Comparison of ENCODE assay signal across 17 mouse cellular contexts in genomic region chr10:75448806-75449420, GRCm38 (mm10). TPM values are rescaled to one million over a fixed set of nuclear protein-coding genes. Genes with fewer than 3 reads are reported as not detected.
DNase-seq lines count a peak whose midpoint lies in the region; ATAC-seq and TF ChIP-seq lines count a peak whose summit lies in the region.
"Had no signal": no experiment of that assay in that cellular context is flagged by ENCODE, and none has a peak within 500 bp of the region (broad histone marks: within the 10 kb centered on the region; RNA-seq: fewer than 3 reads in every experiment).

No protein-coding gene starts in this region.

- no peaks in the 10 kb centered on the region for H3K36me3 ChIP-seq in midbrain, embryonic 11.5 days (ENCODE audit: control insufficient read depth, insufficient read depth, low read length)
- H3K36me3 ChIP-seq in midbrain, embryonic 13.5 days: no peaks in the 10 kb centered on the region
- no peaks in the 10 kb centered on the region for H3K36me3 ChIP-seq in heart, embryonic 15.5 days
- no peaks in the 10 kb centered on the region for H3K36me3 ChIP-seq in stomach, postnatal 0 days (ENCODE audit: control insufficient read depth, insufficient read depth, low read length)
- H3K36me3 ChIP-seq: embryonic facial prominence, embryonic 15.5 days; liver, embryonic 13.5 days had no signal

- no peaks in the 10 kb centered on the region for H3K27me3 ChIP-seq in midbrain, embryonic 11.5 days (ENCODE audit: control insufficient read depth, insufficient read depth, low read length)
- H3K27me3 ChIP-seq in midbrain, embryonic 13.5 days: no peaks in the 10 kb centered on the region
- no peaks in the 10 kb centered on the region for H3K27me3 ChIP-seq in heart, embryonic 15.5 days
- H3K27me3 ChIP-seq in stomach, postnatal 0 days (ENCODE audit: control insufficient read depth, insufficient read depth, low read length): no peaks in the 10 kb centered on the region
- H3K27me3 ChIP-seq: embryonic facial prominence, embryonic 15.5 days had no signal

- no peak overlapping the region for H3K4me3 ChIP-seq in midbrain, embryonic 11.5 days (ENCODE audit: low read depth, low read length)
- no peak overlapping the region for H3K4me3 ChIP-seq in midbrain, embryonic 13.5 days (replicated peaks)
- H3K4me3 ChIP-seq in heart, embryonic 15.5 days: no peak overlapping the region
- no peak overlapping the region for H3K4me3 ChIP-seq in stomach, postnatal 0 days (ENCODE audit: low read depth, low read length)
- H3K4me3 ChIP-seq: embryonic facial prominence, embryonic 15.5 days; liver, embryonic 13.5 days had no signal

- ATAC-seq in midbrain, embryonic 11.5 days (ENCODE audit: low FRiP score): no peak
- no peak for ATAC-seq in midbrain, embryonic 13.5 days
- ATAC-seq in heart, embryonic 15.5 days (replicated peaks; ENCODE audit: insufficient number of reproducible peaks, insufficient read depth, low FRiP score, low read depth): no peak
- ATAC-seq in stomach, postnatal 0 days (ENCODE audit: low FRiP score, low TSS enrichment): peak; percentile 38; the same call in 1 of the 2 replicates
- ATAC-seq: hindbrain, postnatal 0 days had no signal

- H3K4me2 ChIP-seq in midbrain, embryonic 11.5 days: no peak overlapping the region
- H3K4me2 ChIP-seq in midbrain, embryonic 13.5 days (replicated peaks): no peak overlapping the region
- H3K4me2 ChIP-seq in heart, embryonic 15.5 days: no peak overlapping the region
- no peak overlapping the region for H3K4me2 ChIP-seq in stomach, postnatal 0 days (replicated peaks; ENCODE audit: low read depth)
- H3K4me2 ChIP-seq: embryonic facial prominence, embryonic 15.5 days; liver, embryonic 13.5 days; lung, embryonic 14.5 days had no signal

- TF ChIP-seq CTCF in stomach, postnatal 0 days (IDR thresholded peaks at IDR 0.05; ENCODE audit: low read depth): no peak

- H3K27ac ChIP-seq in midbrain, embryonic 11.5 days (ENCODE audit: low read depth, low read length): no peak overlapping the region
- no peak overlapping the region for H3K27ac ChIP-seq in midbrain, embryonic 13.5 days
- H3K27ac ChIP-seq in heart, embryonic 15.5 days: peak overlapping the region; percentile 94
- H3K27ac ChIP-seq in stomach, postnatal 0 days (replicated peaks): no peak overlapping the region
- H3K27ac ChIP-seq: embryonic facial prominence, embryonic 15.5 days; hindbrain, postnatal 0 days; liver, embryonic 13.5 days had no signal

- TF ChIP-seq EP300 in stomach, postnatal 0 days (optimal IDR thresholded peaks at IDR 0.05): no peak

- WGBS in midbrain, embryonic 11.5 days: 81% methylated on average over 6 of the region's 6 CpGs
- 81% methylated on average over 6 of the region's 6 CpGs for WGBS in midbrain, embryonic 13.5 days
- 34% methylated on average over 6 of the region's 6 CpGs for WGBS in heart, embryonic 15.5 days
- 72% methylated on average over 6 of the region's 6 CpGs for WGBS in stomach, postnatal 0 days

- DNase-seq in heart, adult 11 months: peak; percentile 93
- no peak for DNase-seq in heart, adult 8-10 months (ENCODE audit: low spot score)
- peak; percentile 69 for DNase-seq in midbrain, embryonic 11.5 days (ENCODE audit: low spot score, missing footprints)
- no peak for DNase-seq in stomach, postnatal 0 days (ENCODE audit: low spot score)
- no peak for DNase-seq in right cerebral cortex, postnatal 4 days
- DNase-seq: adrenal gland, postnatal 14 days; gastrocnemius, postnatal 14 days; kidney, adult 11 months; liver, embryonic 13.5 days; lung, embryonic 14.5 days; lung, postnatal 4 days; right cerebral cortex, postnatal 25 days; thymus, postnatal 25 days had no signal

- H3K9ac ChIP-seq in midbrain, embryonic 11.5 days (ENCODE audit: low read length): no peak overlapping the region
- no peak overlapping the region for H3K9ac ChIP-seq in midbrain, embryonic 13.5 days (replicated peaks)
- no peak overlapping the region for H3K9ac ChIP-seq in heart, embryonic 15.5 days
- no peak overlapping the region for H3K9ac ChIP-seq in stomach, postnatal 0 days (ENCODE audit: low read length)
- H3K9ac ChIP-seq: embryonic facial prominence, embryonic 15.5 days; liver, embryonic 13.5 days; lung, embryonic 14.5 days had no signal

- H3K9me3 ChIP-seq in midbrain, embryonic 11.5 days (ENCODE audit: control insufficient read depth, low read length): no peaks in the 10 kb centered on the region
- no peaks in the 10 kb centered on the region for H3K9me3 ChIP-seq in midbrain, embryonic 13.5 days
- H3K9me3 ChIP-seq in heart, embryonic 15.5 days (replicated peaks): no peaks in the 10 kb centered on the region
- H3K9me3 ChIP-seq in stomach, postnatal 0 days (ENCODE audit: control insufficient read depth, low read length): no peaks in the 10 kb centered on the region
- H3K9me3 ChIP-seq: embryonic facial prominence, embryonic 15.5 days; liver, embryonic 13.5 days had no signal

- peaks cover 10% of the 10 kb centered on the region for H3K4me1 ChIP-seq in midbrain, embryonic 11.5 days (ENCODE audit: control insufficient read depth, insufficient read depth, low read length)
- H3K4me1 ChIP-seq in midbrain, embryonic 13.5 days (replicated peaks): peaks cover 28% of the 10 kb centered on the region
- peaks cover 70% of the 10 kb centered on the region for H3K4me1 ChIP-seq in heart, embryonic 15.5 days (replicated peaks)
- H3K4me1 ChIP-seq in stomach, postnatal 0 days (replicated peaks; ENCODE audit: control insufficient read depth, insufficient read depth): no peaks in the 10 kb centered on the region; the same call in 1 of the 2 replicates

RNA-seq across cellular contexts. Expression of gene Upb1, which starts 48.0 kb away (rescaled TPM):
- 1 to 10 TPM in 1 of 4 experiments, under 1 TPM in 3; 0.53 to 1.0 (median 0.63) TPM for total RNA-seq in heart, adult 8-10 months (2022)
- not detected in 2 replicates for polyA plus RNA-seq in midbrain, embryonic 11.5 days (2014; fragmentation: Nextera tagmentation; extraction: Ambion mirVana)
- polyA plus RNA-seq in midbrain, embryonic 13.5 days (2015; fragmentation: Nextera tagmentation; extraction: Ambion mirVana): not detected in 2 replicates
- polyA plus RNA-seq in heart, embryonic 15.5 days (2015; fragmentation: Nextera tagmentation; extraction: Ambion mirVana): 0.62 and 0.75 TPM in 2 replicates
- 3.8 and 5.3 TPM in 2 replicates for polyA plus RNA-seq in stomach, postnatal 0 days (2015; fragmentation: Nextera tagmentation; extraction: Ambion mirVana)

Comparison
In these comparisons a context has a peak if more than half of its experiments do, and no peak if none do; other contexts are left out.
1. DNase-seq: peak in heart, adult 11 months (single experiment) and midbrain, embryonic 11.5 days (single experiment); none in heart, adult 8-10 months (single experiment), stomach, postnatal 0 days (single experiment) and right cerebral cortex, postnatal 4 days (single experiment).